Mouse (Mus musculus): ENCODE measurements at regions not wholly inside any gene's neighbourhood (a gene's known extent, or its start where the extent isn't known, plus 50 kb on each side); places are given as distances from the start of the nearest gene placed in this dataset.

GRCm38 (mm10) chr5:54178966-54179547, 180.8 kb downstream of the Stim2 start:
- DNase-seq (ENCODE audit: low spot score): no peak

DNA sequence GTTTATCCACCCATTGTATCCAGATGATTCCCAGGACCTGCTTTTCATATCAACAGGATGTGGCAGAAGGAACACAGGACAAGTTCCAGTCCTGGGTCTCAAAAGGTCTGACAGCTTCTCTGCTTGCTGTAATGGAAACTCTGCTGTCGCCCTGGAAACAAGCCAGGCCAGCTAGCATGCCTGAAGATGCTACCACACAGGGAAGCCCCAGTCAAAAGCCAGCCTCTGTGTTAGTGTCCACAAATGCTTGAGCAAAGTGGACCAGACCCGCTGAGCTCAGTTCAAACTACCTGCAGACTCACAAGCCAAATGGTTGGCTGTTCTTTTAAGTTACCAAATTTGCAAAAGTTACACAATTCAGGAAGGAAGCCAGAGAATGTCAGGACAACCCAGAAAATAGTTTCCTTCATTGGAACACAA, 181.9 kb downstream of the Stim2 start:
- DNase-seq (ENCODE audit: low spot score): no peak

GRCm38 (mm10) chr5:54180640-54181326, 182.5 kb downstream of the Stim2 start:
- DNase-seq (ENCODE audit: low spot score): no peak

- DNase-seq (ENCODE audit: low spot score): no peak
These were observed 183.1 kb downstream of the Stim2 start for GRCm38 (mm10) chr5:54181327-54181863.

DNA sequence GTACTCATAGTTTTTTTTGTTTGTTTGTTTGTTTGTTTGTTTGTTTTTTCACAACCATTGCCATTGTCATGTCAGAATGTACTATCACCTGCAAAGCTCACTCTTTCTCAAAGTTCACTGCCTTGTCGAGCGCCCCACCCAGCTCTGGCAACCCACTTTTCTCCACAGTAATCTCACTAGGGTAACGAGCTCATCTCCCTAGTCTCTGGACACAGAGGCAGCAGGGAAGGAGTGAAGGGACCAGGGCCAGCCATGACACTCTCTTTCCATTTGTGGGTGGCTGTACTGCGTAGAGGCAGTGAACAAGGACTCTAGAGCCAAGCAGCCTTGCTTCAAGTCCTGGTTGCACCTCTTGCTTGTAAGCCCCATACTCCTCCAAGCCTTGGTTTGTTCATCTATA, 184.5 kb downstream of the Stim2 start:
- DNase-seq (ENCODE audit: low spot score): no peak

DNA sequence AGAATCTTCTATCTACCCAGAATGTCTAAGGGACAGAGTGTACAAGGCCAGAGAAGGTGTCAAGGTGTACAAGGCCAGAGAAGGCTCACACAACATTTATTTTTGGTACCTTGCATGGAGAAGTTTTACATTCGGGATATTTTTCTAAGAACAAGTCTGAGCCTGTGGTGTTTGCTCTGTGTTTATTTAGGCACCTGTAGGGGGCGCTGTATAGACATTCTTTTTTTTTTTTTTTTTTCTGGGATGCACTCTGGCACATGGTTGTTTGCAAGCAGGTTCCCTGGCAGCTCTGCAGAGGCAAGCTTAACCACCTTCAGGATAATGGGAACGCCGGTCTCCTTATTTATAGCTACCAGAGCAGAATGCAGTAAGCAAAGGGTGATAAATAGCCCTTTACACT, 187.4 kb downstream of the Stim2 start:
- no peak for DNase-seq (ENCODE audit: low spot score)

DNA sequence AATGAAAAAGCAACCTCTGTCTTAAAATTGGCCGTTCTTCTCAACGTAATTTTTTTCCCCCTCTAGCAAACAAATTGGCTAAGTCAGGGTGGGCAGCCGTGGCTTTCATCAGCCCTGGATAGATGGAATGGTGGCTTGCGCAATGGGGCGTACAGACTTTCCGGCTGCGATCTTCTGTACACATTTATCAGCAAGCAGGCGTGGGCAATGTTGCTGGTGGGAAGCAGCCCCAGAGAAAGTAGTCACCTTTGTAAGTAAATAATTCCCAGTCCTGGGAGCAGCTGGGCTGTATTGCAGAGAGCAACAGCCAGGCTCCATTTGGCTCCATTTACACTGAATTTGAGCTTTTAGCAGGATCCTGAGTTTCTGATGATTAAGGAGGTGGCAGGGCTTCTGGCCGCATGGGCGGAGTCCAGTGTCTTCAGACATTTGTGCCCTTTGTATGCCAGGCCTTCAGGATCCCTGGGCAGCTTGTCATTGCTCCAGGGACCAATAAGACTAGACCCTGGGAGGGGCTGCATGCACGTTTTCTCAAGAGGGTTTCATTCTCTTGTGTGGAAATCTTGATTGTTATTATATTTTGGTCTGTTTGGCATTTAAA, 187.9 kb downstream of the Stim2 start:
- no peak for DNase-seq (ENCODE audit: low spot score)

DNA sequence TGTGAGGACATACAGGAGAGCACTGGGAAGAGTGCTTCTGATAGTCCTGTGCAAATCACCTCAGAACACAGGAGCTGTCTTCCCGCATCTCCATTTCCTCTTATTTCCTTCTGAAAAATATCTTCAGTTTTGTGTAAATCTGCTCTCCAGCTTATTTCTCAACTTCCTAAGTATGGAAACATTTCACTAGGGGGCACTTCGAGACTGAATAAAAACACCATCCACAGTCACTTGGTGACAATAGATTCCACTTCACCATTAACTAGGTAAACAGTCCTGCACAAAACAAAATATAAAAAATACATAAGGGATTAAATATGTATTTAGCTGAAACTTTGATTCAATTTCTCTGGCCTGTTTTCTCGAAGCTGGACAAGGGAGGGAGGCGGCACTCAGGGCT, 193.4 kb downstream of the Stim2 start:
- no peak for DNase-seq (ENCODE audit: low spot score)

DNA sequence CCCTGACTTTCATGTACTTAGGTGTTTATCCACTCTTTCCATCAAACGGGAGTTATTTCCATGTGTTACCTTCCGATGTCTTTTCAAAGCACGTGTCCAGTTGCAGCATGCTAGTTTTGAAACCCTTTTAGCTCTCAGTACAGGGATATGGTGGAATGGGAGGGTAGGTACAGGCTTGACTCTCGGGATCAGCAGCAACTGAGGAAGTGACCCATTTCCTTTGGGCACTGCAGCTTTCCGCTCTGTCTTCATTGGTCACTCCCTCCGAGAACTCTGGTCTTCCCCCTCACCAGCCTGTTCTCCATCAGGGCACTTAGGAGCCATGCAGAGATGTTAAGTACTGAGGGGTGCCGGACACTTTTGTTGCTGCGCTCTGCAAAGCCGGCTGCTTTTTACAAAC, 196.5 kb downstream of the Stim2 start:
- no peak for DNase-seq (ENCODE audit: low spot score)

GRCm38 (mm10) chr5:54200032-54200431, 201.7 kb downstream of the Stim2 start:
- no peak for DNase-seq (ENCODE audit: low spot score)

DNA sequence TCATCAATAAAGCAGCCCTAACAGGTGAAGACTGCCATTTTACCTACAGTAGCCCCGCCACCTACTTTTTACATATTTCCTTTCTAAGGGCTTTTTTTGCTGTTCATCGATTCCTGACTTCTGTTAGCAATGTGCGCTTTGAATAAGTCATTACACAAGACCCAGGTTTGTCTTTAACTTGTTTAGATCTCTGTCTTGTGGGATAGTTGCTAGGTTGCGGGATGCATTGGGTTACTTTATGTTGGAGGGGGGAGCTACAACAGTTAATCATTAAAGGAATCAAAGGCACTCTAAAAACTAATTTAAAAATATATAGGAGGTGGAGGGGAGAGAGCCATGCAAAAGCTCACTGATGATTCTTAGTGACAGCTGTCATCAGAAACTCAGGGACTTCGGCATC, 202.3 kb downstream of the Stim2 start:
- DNase-seq (ENCODE audit: low spot score): no peak

- DNase-seq (ENCODE audit: low spot score): no peak
These were observed 213.2 kb downstream of the Stim2 start for GRCm38 (mm10) chr5:54211457-54211856.

DNA sequence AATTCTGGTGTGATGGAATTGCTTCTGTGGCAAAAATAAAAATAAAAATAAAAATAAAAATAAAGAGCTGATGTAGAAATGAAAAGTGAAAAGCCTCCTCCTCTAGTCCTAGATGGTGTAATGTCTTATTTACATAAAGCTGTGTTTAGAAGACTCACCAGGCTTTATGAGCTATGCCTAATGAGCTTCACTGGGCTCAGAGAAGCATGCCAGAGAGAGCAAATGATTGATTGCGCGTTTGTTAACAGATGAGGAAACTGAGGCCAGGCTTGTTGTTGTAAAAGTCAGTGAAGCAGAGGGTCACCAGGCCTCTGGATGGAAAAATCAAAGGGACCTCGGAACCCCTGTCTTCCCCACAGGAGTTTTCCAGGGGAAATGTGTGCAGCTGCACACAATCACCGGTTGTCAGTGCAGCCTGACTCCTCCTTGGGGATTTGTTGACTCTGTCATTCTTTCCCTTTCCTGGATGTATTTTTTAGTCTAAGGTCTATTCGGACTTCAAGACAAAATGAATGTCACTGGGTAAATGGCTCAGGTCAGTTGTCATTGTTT, 213.8 kb downstream of the Stim2 start:
- DNase-seq (ENCODE audit: low spot score): no peak

- DNase-seq (ENCODE audit: low spot score): no peak
These were observed 226.7 kb downstream of the Stim2 start for GRCm38 (mm10) chr5:54225031-54225430.

GRCm38 (mm10) chr5:54234580-54234979, 236.3 kb downstream of the Stim2 start:
- no peak for DNase-seq (ENCODE audit: low spot score)

DNA sequence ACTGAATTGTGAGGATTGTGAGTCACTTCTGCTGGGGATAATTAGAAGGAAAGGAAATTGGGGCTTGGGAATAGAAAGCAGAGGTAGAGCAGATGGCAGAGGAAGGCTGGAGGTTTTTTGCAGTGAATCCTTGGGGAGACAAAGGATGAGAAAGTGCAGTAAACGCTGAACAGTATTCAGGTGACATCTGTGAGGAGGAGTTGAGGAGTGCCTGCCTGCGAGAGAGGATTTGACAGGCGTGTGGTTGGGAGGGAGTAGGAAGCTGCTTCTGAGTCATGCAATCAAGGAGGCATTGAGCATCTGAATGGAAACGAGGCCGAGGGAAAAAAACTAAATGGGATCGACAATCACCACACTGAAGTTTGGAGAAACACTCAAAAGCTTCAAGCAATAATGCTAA, 236.9 kb downstream of the Stim2 start:
- no peak for DNase-seq (ENCODE audit: low spot score)

GRCm38 (mm10) chr5:54237226-54237625, 238.9 kb downstream of the Stim2 start:
- no peak for DNase-seq (ENCODE audit: low spot score)

- DNase-seq (ENCODE audit: low spot score): no peak
These were observed 240.4 kb downstream of the Stim2 start for GRCm38 (mm10) chr5:54238646-54239167.

- no peak for DNase-seq (ENCODE audit: low spot score)
These were observed 241.3 kb downstream of the Stim2 start for GRCm38 (mm10) chr5:54239586-54239985.

DNA sequence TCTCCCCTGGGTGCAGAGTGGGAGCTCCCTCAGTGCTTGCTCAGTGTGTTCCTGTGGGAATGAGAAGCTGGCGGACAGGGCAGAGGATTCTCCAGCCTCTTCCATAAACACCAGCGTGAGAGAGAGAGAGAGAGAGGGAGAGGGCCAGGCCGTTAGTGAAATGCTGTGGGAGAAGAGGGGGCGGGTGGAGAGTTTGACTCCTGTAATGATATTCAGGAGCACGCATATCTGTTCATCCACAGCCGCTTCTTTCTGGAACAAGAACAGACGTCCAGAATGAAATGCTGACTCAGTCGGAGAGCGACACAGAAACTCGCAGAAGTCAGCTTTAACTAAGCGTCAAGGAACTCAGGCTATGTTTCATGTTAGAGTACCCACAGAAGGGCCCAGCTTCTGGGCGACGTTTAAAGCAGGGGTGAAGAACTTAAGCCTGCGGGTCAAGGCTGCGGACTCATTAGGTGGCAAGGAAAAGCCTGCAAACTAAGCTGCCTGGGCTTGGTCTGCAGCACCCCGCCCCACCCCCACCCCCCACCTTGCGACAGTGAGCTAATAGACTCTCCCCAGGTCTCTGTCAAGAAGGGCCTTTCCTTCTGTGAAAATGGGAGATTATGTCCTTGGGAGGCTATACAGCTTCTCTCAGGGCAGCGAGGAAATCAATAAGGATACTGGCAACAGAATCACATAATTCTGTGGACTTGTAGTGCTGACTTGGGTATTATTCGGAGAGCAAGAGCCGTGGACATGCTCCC, 243.0 kb downstream of the Stim2 start:
- no peak for DNase-seq (ENCODE audit: low spot score)

- no peak for DNase-seq (ENCODE audit: low spot score)
These were observed 243.8 kb downstream of the Stim2 start for GRCm38 (mm10) chr5:54242126-54242525.

GRCm38 (mm10) chr5:54252038-54252437, 253.7 kb downstream of the Stim2 start:
- no peak for DNase-seq (ENCODE audit: low spot score)

All from ovary, postnatal 14 days (tissue).